Mouse (Mus musculus): ENCODE results near the gene Auts2.

DNA sequence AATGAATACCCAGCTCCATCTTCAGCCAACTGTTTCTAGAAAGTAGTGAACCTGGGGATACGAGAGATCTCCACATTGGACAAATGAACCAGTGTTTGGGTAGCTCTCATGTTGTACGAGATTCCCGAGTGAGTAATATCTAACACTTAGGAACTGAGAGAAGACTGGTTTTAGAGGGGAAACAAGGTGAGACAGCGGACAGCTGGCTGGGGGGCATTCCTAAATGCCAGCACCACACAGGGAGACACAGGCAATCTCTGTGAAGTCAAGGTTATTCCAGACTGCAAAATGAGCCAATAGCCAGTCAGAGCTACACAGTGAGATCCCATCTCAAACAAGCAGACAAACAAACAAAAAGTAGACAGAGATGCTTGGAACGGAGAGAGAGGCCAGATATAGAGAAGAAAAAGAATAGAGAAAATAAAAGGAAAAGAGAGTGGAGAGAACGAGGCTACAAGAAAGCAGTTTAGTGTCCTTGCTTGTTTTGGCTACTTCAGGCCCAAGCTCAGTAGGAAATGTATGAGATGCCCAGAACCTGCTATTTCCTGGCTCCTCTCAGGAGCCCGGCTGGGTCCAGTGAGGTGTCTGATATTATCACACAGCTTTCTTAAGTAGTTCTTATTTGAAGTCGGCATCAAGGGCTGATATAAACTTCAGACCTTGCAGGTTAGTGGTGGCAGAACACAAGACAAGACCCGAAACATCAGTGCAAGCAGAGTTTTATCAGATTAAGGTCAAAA, 224.9 kb downstream of the Auts2 start:
- TF ChIP-seq CTCF (IDR thresholded peaks at IDR 0.05; ENCODE audit: low read depth) (no peak), EP300 (IDR thresholded peaks at IDR 0.05; ENCODE audit: low read depth) (no peak)
